Comparison of ENCODE assay signal across 21 mouse cellular contexts in genomic region chrX:167031543-167031942, GRCm38 (mm10).
"Had no signal": no experiment of that assay in that cellular context is flagged by ENCODE, and none has a peak within 500 bp of the region (broad histone marks: within the 10 kb centered on the region; RNA-seq: fewer than 3 reads in every experiment).

No protein-coding gene starts in this region.

- H3K4me3 ChIP-seq: intestine, embryonic 15.5 days; limb, embryonic 10.5 days; limb, embryonic 13.5 days; liver, embryonic 12.5 days; liver, embryonic 15.5 days; neural tube, embryonic 12.5 days; neural tube, embryonic 15.5 days; stomach, embryonic 15.5 days had no signal

- H3K27ac ChIP-seq: intestine, embryonic 15.5 days; limb, embryonic 10.5 days; limb, embryonic 13.5 days; liver, embryonic 12.5 days; liver, embryonic 15.5 days; neural tube, embryonic 12.5 days; neural tube, embryonic 15.5 days; stomach, embryonic 15.5 days had no signal

- DNase-seq: kidney, adult 11 months; kidney, postnatal 14 days; liver; lung, adult 18-20 months; lung, postnatal 36 days; midbrain, embryonic 14.5 days; right cerebral cortex, adult 18-20 months; right cerebral cortex, postnatal 14 days; right cerebral cortex, postnatal 4 days; thymus, adult 18-20 months; thymus, postnatal 36 days had no signal

- H3K9ac ChIP-seq: intestine, embryonic 15.5 days; limb, embryonic 13.5 days; liver, embryonic 12.5 days; liver, embryonic 15.5 days; neural tube, embryonic 12.5 days; neural tube, embryonic 15.5 days; stomach, embryonic 15.5 days had no signal

- H3K4me1 ChIP-seq: intestine, embryonic 15.5 days; limb, embryonic 10.5 days; limb, embryonic 13.5 days; liver, embryonic 12.5 days; liver, embryonic 15.5 days; neural tube, embryonic 12.5 days; neural tube, embryonic 15.5 days; stomach, embryonic 15.5 days had no signal

- H3K36me3 ChIP-seq: intestine, embryonic 15.5 days; limb, embryonic 10.5 days; limb, embryonic 13.5 days; liver, embryonic 12.5 days; liver, embryonic 15.5 days; neural tube, embryonic 12.5 days; neural tube, embryonic 15.5 days; stomach, embryonic 15.5 days had no signal

- H3K4me2 ChIP-seq: intestine, embryonic 15.5 days; limb, embryonic 13.5 days; liver, embryonic 12.5 days; liver, embryonic 15.5 days; midbrain, embryonic 11.5 days; neural tube, embryonic 12.5 days; neural tube, embryonic 15.5 days; stomach, embryonic 15.5 days had no signal

- H3K27me3 ChIP-seq: intestine, embryonic 15.5 days; liver, embryonic 12.5 days; liver, embryonic 15.5 days; neural tube, embryonic 12.5 days; stomach, embryonic 15.5 days had no signal

- ATAC-seq: intestine, embryonic 15.5 days; liver, embryonic 12.5 days; lung, postnatal 0 days had no signal

- H3K9me3 ChIP-seq: intestine, embryonic 15.5 days; limb, embryonic 10.5 days; limb, embryonic 13.5 days; liver, embryonic 12.5 days; liver, embryonic 15.5 days; neural tube, embryonic 12.5 days; neural tube, embryonic 15.5 days; stomach, embryonic 15.5 days had no signal
